Mouse (Mus musculus) CH12F3 (cell line): ENCODE data around the gene Fhit.

Experiments used
- in situ Hi-C: fragments of 300-500 bp; cut with MboI; formaldehyde crosslinking; loops from 2 replicates; pipeline ENCODE4 v1.14.3; 2020; ENCODE audit warnings: low sequenced_read_pairs

Fhit gene

DNA sequence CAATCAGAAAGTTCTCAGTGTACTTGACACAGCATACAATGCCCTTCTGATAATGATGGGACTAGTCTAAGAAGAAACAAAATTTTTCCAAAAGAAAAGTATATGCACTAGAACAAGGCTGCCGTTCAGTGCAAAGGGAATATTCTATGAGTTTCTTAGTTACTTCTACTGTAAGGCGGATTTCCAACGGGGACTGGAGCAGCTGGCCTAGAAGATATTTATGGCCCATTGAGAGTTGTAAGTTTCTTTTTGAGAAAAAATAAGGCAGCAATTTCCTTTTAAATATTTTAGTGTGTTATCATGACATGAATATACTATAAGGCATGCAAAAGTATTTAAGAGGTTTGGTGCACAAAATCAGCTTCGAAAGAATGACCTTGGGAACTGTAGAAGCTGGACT is 1410.5 kb downstream of the Fhit start:
- in situ Hi-C loops: no loop called here

DNA sequence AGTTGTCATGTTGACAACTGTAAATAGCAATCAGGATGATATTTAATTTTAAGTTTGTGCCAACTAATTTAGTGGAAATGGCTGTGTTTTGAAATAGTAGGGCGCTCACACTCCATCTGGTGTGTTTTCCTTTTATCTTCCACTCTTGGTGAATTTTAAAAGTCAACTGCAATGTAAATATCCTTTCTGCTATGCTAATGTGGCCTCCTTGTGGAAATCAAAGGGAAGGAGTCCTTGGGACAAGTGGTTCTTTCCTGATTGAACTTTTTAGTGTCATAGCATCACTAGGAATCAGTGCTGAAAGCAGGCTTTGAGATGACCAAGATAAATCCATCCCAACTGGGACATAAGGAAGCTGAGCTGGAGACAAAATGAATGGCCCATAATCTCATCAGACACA is 1413.1 kb downstream of the Fhit start:
- in situ Hi-C loops: no loop called here

DNA sequence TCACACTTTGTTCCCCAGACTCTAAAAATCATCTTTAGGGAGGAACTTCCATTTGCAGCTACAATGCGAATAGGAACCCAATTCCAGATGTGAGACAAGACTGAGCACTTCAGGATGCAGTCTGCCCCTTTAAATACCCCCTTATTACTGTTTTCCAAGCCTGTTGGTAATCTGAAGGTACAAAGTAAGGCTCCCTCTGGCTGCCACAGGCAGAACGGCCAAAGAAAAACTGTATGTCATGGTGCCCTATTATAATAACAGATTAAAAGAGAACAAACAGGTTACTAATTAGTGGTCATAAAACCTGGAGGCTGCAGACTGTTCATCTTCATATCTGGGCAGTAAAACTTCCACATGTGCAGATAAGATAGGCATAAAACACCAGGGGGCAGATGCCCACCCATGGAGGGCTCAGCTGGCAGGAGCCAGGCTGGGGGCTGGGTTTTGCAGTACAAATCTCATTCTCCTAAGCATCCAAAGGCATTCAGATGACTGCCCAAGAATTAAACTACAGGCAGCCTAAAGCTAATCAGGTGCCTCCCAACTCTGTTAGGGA is 1439.8 kb downstream of the Fhit start:
- in situ Hi-C loops: no loop called here

DNA sequence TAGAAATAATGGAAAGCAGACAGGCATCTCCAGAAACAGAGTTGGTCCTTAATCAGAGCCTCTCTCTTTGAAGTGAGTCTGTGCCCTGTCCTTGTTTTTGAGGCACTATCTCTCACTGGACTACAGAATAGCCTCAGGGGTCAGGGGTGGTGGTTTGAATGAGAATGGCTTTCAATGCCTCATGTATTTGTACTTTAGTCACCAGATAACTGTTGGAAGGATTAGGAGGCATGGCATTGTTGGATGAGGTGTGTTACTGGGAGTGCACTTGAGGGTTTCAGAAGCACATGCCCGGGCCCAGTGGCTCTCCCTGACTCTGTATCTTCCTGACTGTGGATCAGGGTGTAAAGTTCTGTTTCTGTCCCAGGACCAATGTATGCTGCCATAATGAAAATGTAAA is 1463.2 kb downstream of the Fhit start:
- in situ Hi-C loops: no loop called here

DNA sequence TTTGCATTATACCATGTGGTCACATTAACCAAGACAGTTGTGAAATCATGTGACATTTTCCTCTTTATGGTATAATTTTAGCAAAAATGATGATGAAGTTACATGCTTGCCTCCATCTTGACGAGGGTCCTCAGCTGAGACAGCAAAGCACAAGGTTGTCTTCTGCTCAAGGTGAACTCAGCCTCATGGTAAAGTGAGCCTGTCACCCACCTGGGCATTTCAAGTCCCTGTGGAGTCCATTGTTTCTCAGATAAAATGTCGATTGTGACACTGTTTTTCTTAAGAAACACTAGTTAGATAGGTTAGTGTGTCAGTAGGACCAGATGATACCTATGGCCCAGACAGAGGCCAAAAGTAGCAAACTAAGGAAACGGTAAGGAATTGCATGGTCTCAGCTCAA is 1464.7 kb downstream of the Fhit start:
- in situ Hi-C loops: no loop called here

DNA sequence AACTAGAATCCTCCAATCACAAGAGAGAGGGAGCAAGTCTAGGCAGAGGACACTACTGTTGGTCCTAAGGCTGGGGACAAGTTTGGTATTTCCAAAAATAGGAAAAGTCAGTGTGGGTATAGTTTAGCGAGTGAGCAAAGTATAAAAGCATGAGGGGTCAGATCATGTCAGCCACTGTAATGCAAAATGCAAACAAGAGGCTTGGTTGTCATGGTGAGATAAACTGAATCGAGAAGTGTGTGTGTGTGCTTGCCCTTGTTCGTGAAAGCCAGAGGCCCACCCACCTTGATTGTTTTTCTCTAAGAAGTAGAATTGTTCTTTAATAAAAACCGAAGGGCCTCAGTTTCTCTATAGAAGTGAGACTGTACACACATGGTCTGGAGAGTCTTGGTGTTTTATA is 1465.8 kb downstream of the Fhit start:
- in situ Hi-C loops: no loop called here

DNA sequence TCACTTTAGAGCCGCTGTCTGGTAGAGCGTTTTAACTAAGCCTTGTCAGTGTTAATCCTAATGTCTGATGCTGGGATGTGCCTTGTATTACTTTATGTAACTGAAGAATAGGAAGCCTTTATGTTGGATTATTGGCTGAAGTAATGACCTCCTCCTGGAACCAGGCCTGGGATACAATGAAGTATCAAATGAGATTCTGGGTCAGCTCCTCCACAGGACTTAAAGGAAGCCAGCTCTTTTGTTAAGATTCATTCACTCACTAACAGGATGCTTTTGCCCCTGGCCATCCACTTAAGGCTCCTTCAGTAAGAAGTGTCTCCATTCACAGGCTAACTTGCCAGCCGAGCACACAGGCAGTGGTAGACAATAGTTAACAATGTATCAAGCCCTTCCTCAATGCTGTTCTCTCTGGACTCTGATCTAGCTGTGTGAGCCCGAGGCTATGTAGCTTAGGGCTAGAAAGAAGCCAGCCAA is 1466.6 kb downstream of the Fhit start:
- in situ Hi-C loops: no loop called here

DNA sequence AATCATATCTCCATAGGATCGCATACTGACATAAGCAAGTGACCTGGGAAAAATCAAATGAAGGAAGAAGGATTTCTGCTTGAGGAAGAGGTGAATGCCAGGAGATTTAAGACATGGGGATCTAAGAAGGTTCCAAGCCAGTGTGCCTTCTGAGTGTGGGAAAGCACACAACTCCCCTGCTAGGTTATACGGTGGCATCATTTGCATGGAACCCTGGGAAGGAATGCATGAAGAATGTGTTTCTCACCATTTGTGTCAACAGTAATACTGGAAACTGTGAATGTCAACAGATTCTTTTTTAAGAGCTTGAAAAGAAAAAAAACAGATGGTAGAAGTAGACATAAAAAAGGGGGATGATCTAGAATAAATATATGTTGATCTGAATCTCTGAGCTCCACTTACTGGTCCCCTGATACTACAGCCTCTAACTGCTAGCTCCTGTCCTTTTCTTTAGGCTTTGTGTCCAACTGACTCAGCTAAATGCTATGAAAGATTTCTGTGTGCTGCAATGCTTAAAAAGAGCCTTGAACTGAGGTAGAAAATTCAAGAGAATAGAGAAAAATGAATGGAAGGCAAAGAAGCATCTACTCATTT is 1473.1 kb downstream of the Fhit start:
- in situ Hi-C loops: no loop called here

DNA sequence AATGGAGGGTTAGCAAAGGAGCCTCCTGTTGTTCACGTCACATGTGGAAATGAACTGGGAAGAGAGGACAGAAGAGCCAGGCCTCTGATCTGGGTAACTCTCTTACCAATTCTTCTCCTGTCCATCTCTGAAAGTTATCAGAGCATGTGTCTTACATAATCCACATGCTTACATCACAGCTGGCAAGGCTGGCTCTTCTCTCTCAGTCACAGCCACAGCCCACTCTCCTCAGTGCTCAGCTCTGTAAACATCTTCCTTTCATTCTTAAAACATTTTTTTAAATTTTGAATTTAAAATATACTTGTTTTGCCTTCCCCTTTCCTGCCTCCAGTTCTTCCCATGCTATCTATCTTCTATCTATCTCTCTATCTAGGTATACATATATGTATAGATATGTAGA is 1477.5 kb downstream of the Fhit start:
- in situ Hi-C loops: no loop called here

DNA sequence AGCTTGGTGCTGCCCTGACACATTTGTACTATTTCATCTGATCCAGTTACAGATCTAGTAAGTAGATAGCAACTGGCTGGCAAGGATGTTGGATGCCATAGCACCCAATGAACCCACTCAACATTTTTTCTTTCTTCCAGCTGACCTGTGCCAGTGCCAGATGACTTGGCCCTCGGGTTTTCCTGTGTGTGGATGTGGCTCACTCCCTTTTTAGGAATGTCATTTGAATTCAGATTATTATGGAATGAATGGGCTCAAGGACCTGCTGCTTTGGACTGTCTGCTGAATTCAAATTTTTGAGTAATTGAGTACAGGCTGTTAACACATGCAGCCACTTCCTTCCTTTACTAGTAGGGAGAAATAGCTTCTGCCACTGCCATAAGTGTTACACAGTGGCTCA is 1489.1 kb downstream of the Fhit start:
- in situ Hi-C loops: no loop called here

DNA sequence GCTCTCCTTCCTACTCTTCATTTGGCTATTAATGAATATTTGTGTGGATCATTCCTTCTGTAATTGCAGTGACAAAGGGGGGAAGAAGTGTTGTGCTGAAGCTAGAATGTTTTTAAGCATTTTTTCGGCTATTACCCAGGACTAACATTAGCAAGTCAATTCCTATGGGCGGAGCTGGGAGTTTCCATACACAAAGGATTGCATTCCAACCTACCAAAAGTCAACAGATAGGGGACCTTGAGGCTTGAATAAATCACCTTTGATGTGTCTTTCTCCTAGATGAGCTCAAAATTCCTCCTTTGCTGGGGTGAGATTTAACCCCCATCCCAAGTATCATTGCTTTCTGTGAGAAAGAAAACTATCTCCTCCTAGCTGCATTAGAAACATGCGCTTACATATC is 1490.1 kb downstream of the Fhit start:
- in situ Hi-C loops: no loop called here

DNA sequence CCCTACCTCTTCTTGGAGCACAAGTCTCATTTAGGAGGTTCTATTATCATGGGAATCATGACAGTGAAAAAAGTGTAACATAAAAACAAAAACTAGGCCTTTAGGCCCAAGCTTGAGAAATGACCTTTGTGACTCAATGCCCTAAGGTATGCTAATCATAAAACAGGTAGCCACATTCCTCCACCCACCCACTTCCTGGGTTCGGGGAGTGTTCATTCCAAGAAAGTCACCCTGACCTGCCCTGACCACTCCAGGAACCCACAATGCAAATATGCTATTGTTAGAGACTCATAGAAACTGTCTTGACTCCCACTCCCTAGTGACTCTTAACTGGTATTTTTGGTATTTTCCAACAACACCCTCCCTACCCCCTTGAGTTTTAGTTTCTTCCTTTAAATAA is 1492.1 kb downstream of the Fhit start:
- in situ Hi-C loops: no loop called here

DNA sequence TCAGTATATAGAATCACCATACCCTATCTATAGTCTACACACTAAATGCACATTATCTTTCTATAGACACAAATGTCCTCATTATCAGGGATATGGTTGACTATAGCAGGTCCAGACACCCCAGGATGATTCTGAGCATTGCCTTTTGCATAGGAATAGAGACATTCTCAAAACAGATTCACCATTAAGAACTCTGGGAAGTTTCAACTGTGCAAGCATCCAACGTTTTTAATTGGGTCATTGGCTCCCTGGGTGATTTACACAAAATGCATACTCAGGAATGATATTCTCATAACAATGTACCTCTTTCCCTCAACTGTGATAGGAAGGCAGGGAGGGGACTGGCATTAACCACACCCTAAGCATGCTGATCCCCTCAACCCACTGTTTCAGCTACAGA is 1503.4 kb downstream of the Fhit start:
- in situ Hi-C loops: no loop called here

DNA sequence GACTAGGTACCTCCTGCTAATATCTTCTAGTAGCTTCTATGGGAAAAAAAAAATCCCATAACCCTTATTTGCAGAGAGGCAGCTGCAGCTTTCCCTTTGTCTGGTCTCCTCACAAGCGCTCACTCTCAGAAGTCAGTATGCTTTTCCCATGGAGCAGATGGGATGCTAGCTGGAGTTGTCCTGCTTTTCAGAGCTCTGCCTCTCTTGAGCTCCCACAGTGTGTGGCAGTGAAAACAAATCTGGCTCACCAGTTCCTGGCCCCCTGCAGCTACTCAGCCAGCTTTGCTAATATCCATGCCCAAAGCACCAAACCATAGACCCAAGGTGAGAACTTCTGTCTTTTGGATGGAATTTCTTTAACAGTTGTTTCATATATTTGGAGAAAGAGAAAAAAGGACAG is 1510.4 kb downstream of the Fhit start:
- in situ Hi-C loops: no loop called here

DNA sequence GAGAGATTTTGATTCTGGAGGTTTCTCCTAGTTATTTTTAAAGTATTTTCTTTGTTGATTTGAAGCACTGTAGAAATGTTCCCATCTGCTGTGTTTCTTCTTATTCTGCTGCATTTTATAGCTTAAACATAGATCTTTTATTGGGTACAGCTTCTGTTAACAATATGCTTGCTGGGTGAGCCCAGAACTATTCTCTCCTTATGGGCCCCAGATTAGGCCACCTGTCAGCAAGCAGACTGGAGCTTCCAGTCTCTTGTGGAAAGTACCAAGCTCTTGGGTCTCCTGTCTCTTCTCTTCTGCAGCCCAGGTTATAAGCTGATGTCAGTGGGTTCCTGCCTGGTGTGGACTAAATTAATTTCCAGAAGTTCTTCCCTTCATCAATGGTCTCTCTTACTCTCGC is 1513.4 kb downstream of the Fhit start:
- in situ Hi-C loops: no loop called here

DNA sequence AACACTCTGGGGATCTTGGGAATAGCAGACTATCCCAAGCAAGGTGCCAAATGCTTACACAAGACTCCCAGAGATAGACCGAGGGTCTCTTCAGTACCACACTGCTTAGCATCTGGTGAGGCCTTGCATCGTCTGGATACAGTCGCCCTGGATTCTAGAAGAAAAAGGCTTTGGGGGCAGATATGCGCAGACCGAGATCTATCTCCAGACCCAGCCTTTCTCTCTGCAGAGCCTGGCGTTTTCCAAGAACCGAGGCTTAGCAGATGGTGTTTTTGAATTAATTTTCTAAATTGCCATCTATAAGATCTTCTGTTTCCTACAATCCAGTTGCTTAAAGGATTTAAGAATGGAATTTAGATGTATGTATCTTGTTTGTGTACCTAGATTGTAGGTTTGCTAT is 1515.6 kb downstream of the Fhit start:
- in situ Hi-C loops: no loop called here

DNA sequence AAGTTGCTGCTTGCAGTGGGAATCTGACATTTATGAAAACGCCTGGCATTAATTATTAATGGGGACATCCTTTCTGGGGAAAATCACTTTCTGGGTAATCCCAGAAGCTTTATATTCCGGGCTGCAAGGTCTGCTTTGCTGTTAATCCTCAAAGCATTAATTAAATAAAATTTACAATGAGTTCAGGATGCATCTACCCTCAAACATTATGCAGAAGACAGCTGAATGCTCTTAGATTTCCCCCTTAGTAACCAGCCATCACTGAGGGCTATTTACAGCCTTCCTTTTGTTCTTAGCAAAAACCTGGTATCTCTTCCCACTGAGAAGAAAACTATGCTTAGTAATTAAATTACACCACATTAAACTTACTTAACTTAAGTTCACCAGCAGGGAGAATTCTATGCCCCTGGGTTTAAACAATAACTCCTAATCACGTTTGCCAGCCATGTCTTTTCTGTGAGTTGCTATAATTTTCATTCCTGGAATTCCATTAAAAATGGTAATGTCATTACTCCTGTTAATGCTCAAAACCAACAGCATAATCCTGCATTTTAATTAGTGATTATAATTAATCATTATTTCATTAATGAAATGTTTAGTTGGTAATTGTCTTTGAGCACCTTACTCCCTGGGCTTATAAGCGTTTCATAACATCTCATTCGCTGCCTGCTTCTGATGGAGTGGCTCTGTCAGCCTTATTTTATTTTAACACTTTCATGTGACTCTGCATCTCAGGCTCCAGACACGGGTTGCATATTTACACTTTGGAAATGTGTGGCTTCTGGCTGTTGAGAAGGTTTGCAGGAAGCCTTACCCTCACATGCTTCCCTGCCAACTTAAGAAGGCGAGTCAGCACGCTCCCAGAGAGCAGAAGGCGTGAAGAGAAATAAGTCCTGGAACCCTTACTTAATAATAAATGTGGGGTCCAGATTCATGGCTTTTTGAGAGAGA is 1517.3 kb downstream of the Fhit start:
- in situ Hi-C loops: no loop called here

DNA sequence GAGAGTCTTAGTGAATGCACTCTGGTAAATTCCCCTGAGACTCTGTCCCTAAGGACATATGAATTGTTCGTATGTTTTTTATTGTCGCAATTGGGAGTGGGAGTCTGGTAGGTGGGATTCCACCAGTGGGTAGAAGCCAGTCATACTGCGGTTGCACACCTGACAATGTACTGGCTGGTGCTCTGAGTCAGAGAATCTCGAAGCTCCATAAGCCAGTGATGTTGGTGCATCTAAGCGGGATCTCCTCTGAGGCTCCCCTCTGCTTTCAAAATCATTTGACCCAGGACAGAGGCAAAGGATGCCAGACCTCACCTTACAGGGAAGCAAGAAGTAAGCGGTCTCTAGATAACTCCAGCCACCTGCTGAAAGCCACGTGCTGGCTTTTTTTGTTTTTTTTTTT is 1518.1 kb downstream of the Fhit start:
- in situ Hi-C loops: no loop called here

DNA sequence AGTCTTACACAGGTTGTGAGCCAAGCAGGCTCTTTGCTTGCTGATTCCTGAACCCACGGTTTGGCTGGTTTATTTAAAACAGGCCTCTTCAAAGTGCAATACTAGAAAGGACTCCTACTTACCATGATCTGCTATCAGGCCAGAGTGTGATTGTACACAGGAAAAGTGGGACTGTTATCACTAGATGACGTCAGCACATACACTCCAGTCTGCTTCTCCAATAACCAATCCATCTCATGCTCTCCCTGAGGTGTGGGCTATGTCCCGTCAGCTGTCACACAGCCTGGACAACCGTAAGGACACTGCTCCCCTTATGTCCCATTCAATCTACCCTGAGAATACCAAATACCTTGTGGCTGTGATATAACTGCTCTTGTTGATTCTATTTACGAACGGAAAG is 1519.2 kb downstream of the Fhit start:
- in situ Hi-C loops: no loop called here

DNA sequence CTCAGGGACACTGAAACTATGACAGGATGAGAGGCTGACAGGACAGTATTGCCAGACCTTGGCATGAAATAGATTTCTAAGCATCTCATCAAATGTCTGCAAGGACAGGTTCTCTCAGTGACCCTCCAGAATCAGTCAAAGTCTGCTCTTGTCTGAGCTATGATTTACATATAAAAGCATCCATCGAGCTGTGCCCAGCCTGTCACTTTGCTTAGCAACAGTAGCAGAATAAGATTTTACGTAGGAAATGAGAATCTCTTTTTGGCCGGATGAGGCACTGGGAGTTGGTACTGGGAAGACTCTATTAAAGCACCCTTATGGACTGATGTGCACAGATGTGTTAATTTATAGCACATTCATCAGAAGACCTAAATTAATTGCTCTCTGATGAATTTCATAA is 1519.8 kb downstream of the Fhit start:
- in situ Hi-C loops: no loop called here

DNA sequence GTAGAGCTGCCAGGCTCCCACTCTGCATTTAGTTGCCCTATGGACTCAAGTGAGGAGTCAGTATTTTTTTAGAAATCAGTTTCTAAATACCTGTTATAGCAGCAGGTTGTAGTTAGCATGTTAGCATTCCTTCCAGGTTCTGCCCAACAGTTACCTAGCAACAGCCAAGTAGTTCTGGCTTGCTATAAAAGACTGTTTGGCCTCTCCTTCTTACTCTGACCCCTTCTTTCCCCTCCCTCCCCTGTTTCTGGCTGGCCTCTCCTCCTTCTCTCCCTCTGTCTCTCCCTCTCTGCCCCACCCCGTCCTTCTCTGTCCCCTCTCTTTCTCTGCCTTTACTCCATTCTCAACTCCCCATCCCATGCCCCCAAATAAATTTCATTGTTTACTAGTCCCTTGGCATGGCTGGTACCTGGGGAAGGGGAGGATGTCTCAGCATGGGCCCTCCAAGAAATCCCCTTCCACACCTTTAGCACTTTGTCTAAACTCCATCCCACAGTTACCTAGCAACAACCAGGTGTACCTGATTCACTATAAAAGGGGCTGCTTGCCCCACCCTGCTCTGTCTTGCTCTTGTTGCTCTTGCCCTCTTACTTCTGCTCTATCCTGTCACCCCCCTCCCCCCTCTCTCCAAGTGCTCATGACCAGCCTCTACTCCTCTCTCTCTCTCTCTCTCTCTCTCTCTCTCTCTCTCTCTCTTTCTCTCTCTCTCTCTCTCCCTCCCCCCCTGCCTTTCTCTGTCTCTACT is 1527.4 kb downstream of the Fhit start:
- in situ Hi-C loops: no loop called here
